Mouse (Mus musculus): ENCODE data around the gene Cog4. TPM values are rescaled to one million over a fixed set of nuclear protein-coding genes. Genes with fewer than 3 reads are reported as not detected.

Cog4 gene
- polyA plus RNA-seq, 1 experiment from 2014 or later = 72.1 TPM

- Histone ChIP-seq H3K36me3 (ENCODE audit: control insufficient read depth, insufficient read depth, low read length) (peaks cover 69% of the 10 kb centered on the region), H3K27me3 (ENCODE audit: control insufficient read depth, insufficient read depth, low read depth, low read length) (no peaks in the 10 kb centered on the region), H3K9ac (ENCODE audit: low read depth, low read length) (no peak overlapping the region), H3K4me2 (ENCODE audit: low read length) (no peak overlapping the region), H3K4me1 (ENCODE audit: control insufficient read depth, insufficient read depth, low read length) (no peaks in the 10 kb centered on the region), H3K27ac (ENCODE audit: low read length) (no peak overlapping the region), H3K9me3 (replicated peaks; ENCODE audit: control insufficient read depth, low read length, poor library complexity, severe bottlenecking) (no peaks in the 10 kb centered on the region), H3K4me3 (ENCODE audit: low read depth, low read length) (no peak overlapping the region)
- WGBS = 95% methylated on average over 2 of the region's 2 CpGs
- ATAC-seq = no peak
Observed at GRCm38 (mm10) chr8:110820257-110820656, 26.1 kb upstream of the Cog4 start.

- peaks cover 65% of the 10 kb centered on the region for H3K36me3 ChIP-seq (ENCODE audit: control insufficient read depth, insufficient read depth, low read length)
- no peak overlapping the region for H3K4me2 ChIP-seq (ENCODE audit: low read length)
- H3K9me3 ChIP-seq (replicated peaks; ENCODE audit: control insufficient read depth, low read length, poor library complexity, severe bottlenecking) = no peaks in the 10 kb centered on the region
- WGBS = 88% methylated on average over 3 of the region's 3 CpGs
- no peak overlapping the region for H3K4me3 ChIP-seq (ENCODE audit: low read depth, low read length)
- H3K27me3 ChIP-seq (ENCODE audit: control insufficient read depth, insufficient read depth, low read depth, low read length) = no peaks in the 10 kb centered on the region
- no peak overlapping the region for H3K9ac ChIP-seq (ENCODE audit: low read depth, low read length)
- no peaks in the 10 kb centered on the region for H3K4me1 ChIP-seq (ENCODE audit: control insufficient read depth, insufficient read depth, low read length)
- ATAC-seq = no peak
- no peak overlapping the region for H3K27ac ChIP-seq (ENCODE audit: low read length)
Observed at GRCm38 (mm10) chr8:110821960-110822359, 24.4 kb upstream of the Cog4 start.

- H3K4me3 ChIP-seq (ENCODE audit: low read depth, low read length) = no peak overlapping the region
- H3K4me1 ChIP-seq (ENCODE audit: control insufficient read depth, insufficient read depth, low read length) = no peaks in the 10 kb centered on the region
- H3K27ac ChIP-seq (ENCODE audit: low read length) = no peak overlapping the region
- no peak overlapping the region for H3K9ac ChIP-seq (ENCODE audit: low read depth, low read length)
- no peak overlapping the region for H3K4me2 ChIP-seq (ENCODE audit: low read length)
- WGBS = 94% methylated on average over 1 of the region's 1 CpGs
- peaks cover 55% of the 10 kb centered on the region for H3K36me3 ChIP-seq (ENCODE audit: control insufficient read depth, insufficient read depth, low read length)
- H3K27me3 ChIP-seq (ENCODE audit: control insufficient read depth, insufficient read depth, low read depth, low read length) = no peaks in the 10 kb centered on the region
- H3K9me3 ChIP-seq (replicated peaks; ENCODE audit: control insufficient read depth, low read length, poor library complexity, severe bottlenecking) = no peaks in the 10 kb centered on the region
- ATAC-seq = no peak
Observed at GRCm38 (mm10) chr8:110824861-110825260, 21.5 kb upstream of the Cog4 start.

GRCm38 (mm10) chr8:110828511-110828910, 17.9 kb upstream of the Cog4 start:
- Histone ChIP-seq H3K27me3 (ENCODE audit: control insufficient read depth, insufficient read depth, low read depth, low read length) (no peaks in the 10 kb centered on the region), H3K9me3 (replicated peaks; ENCODE audit: control insufficient read depth, low read length, poor library complexity, severe bottlenecking) (no peaks in the 10 kb centered on the region), H3K4me1 (ENCODE audit: control insufficient read depth, insufficient read depth, low read length) (no peaks in the 10 kb centered on the region), H3K4me2 (ENCODE audit: low read length) (no peak overlapping the region), H3K36me3 (ENCODE audit: control insufficient read depth, insufficient read depth, low read length) (peaks cover 46% of the 10 kb centered on the region), H3K9ac (ENCODE audit: low read depth, low read length) (no peak overlapping the region), H3K27ac (ENCODE audit: low read length) (no peak overlapping the region), H3K4me3 (ENCODE audit: low read depth, low read length) (no peak overlapping the region)
- ATAC-seq = no peak
- 92% methylated on average over 3 of the region's 3 CpGs for WGBS

- 88% methylated on average over 3 of the region's 3 CpGs for WGBS
- Histone ChIP-seq H3K36me3 (ENCODE audit: control insufficient read depth, insufficient read depth, low read length) (peaks cover 47% of the 10 kb centered on the region), H3K27me3 (ENCODE audit: control insufficient read depth, insufficient read depth, low read depth, low read length) (no peaks in the 10 kb centered on the region), H3K4me2 (ENCODE audit: low read length) (no peak overlapping the region), H3K9me3 (replicated peaks; ENCODE audit: control insufficient read depth, low read length, poor library complexity, severe bottlenecking) (no peaks in the 10 kb centered on the region), H3K4me1 (ENCODE audit: control insufficient read depth, insufficient read depth, low read length) (no peaks in the 10 kb centered on the region), H3K9ac (ENCODE audit: low read depth, low read length) (no peak overlapping the region), H3K27ac (ENCODE audit: low read length) (no peak overlapping the region), H3K4me3 (ENCODE audit: low read depth, low read length) (no peak overlapping the region)
- ATAC-seq = no peak
Observed at GRCm38 (mm10) chr8:110831956-110832355, 14.4 kb upstream of the Cog4 start.

- Histone ChIP-seq H3K9me3 (replicated peaks; ENCODE audit: control insufficient read depth, low read length, poor library complexity, severe bottlenecking) (no peaks in the 10 kb centered on the region), H3K27ac (ENCODE audit: low read length) (no peak overlapping the region), H3K36me3 (ENCODE audit: control insufficient read depth, insufficient read depth, low read length) (peaks cover 46% of the 10 kb centered on the region), H3K9ac (ENCODE audit: low read depth, low read length) (no peak overlapping the region), H3K4me2 (ENCODE audit: low read length) (no peak overlapping the region), H3K27me3 (ENCODE audit: control insufficient read depth, insufficient read depth, low read depth, low read length) (no peaks in the 10 kb centered on the region), H3K4me1 (ENCODE audit: control insufficient read depth, insufficient read depth, low read length) (peaks cover 18% of the 10 kb centered on the region), H3K4me3 (ENCODE audit: low read depth, low read length) (no peak overlapping the region)
- WGBS = 96% methylated on average over 3 of the region's 3 CpGs
- no peak for ATAC-seq
Observed at GRCm38 (mm10) chr8:110842012-110842574, 4.3 kb upstream of the Cog4 start.

GRCm38 (mm10) chr8:110843207-110843606, 3.2 kb upstream of the Cog4 start:
- peaks cover 35% of the 10 kb centered on the region for H3K36me3 ChIP-seq (ENCODE audit: control insufficient read depth, insufficient read depth, low read length)
- no peak overlapping the region for H3K4me3 ChIP-seq (ENCODE audit: low read depth, low read length)
- H3K4me1 ChIP-seq (ENCODE audit: control insufficient read depth, insufficient read depth, low read length) = peaks cover 26% of the 10 kb centered on the region
- no peak for ATAC-seq
- H3K27me3 ChIP-seq (ENCODE audit: control insufficient read depth, insufficient read depth, low read depth, low read length) = no peaks in the 10 kb centered on the region
- WGBS = 92% methylated on average over 5 of the region's 5 CpGs
- no peak overlapping the region for H3K4me2 ChIP-seq (ENCODE audit: low read length)
- H3K27ac ChIP-seq (ENCODE audit: low read length) = no peak overlapping the region
- H3K9ac ChIP-seq (ENCODE audit: low read depth, low read length) = no peak overlapping the region
- no peaks in the 10 kb centered on the region for H3K9me3 ChIP-seq (replicated peaks; ENCODE audit: control insufficient read depth, low read length, poor library complexity, severe bottlenecking)

- Histone ChIP-seq H3K4me1 (ENCODE audit: control insufficient read depth, insufficient read depth, low read length) (peaks cover 26% of the 10 kb centered on the region), H3K4me3 (ENCODE audit: low read depth, low read length) (no peak overlapping the region), H3K36me3 (ENCODE audit: control insufficient read depth, insufficient read depth, low read length) (peaks cover 25% of the 10 kb centered on the region), H3K9ac (ENCODE audit: low read depth, low read length) (no peak overlapping the region), H3K27ac (ENCODE audit: low read length) (no peak overlapping the region), H3K27me3 (ENCODE audit: control insufficient read depth, insufficient read depth, low read depth, low read length) (no peaks in the 10 kb centered on the region), H3K4me2 (ENCODE audit: low read length) (peak overlapping the region; percentile 83), H3K9me3 (replicated peaks; ENCODE audit: control insufficient read depth, low read length, poor library complexity, severe bottlenecking) (no peaks in the 10 kb centered on the region)
- 83% methylated on average over 3 of the region's 3 CpGs for WGBS
- ATAC-seq = no peak
Observed at GRCm38 (mm10) chr8:110844941-110845340, 1.5 kb upstream of the Cog4 start.

GRCm38 (mm10) chr8:110845821-110846404, 487 bp upstream of the Cog4 start:
- Histone ChIP-seq H3K36me3 (ENCODE audit: control insufficient read depth, insufficient read depth, low read length) (peaks cover 17% of the 10 kb centered on the region), H3K9me3 (replicated peaks; ENCODE audit: control insufficient read depth, low read length, poor library complexity, severe bottlenecking) (no peaks in the 10 kb centered on the region), H3K4me2 (ENCODE audit: low read length) (peak overlapping the region; percentile 83), H3K4me1 (ENCODE audit: control insufficient read depth, insufficient read depth, low read length) (peaks cover 26% of the 10 kb centered on the region), H3K27ac (ENCODE audit: low read length) (peak overlapping the region; percentile 84), H3K27me3 (ENCODE audit: control insufficient read depth, insufficient read depth, low read depth, low read length) (no peaks in the 10 kb centered on the region), H3K9ac (ENCODE audit: low read depth, low read length) (peak overlapping the region; percentile 88), H3K4me3 (ENCODE audit: low read depth, low read length) (peak overlapping the region; percentile 87)
- ATAC-seq = no peak
- 11% methylated on average over 17 of the region's 17 CpGs for WGBS

Data from midbrain, embryonic 16.5 days (tissue).